Comparison of ENCODE assay signal across 18 mouse cellular contexts in genomic region chr8:8919040-8919439, GRCm38 (mm10).
DNase-seq lines count a peak whose midpoint lies in the region; ATAC-seq and TF ChIP-seq lines count a peak whose summit lies in the region.
"Had no signal": no experiment of that assay in that cellular context is flagged by ENCODE, and none has a peak within 500 bp of the region (broad histone marks: within the 10 kb centered on the region; RNA-seq: fewer than 3 reads in every experiment).

No protein-coding gene starts in this region.

- WGBS in hindbrain, embryonic 10.5 days, result 58% methylated on average over 9 of the region's 9 CpGs
- WGBS in hindbrain, postnatal 0 days, result 44% methylated on average over 9 of the region's 9 CpGs
- WGBS in midbrain, embryonic 13.5 days, result 35% methylated on average over 9 of the region's 9 CpGs
- 29% methylated on average over 9 of the region's 9 CpGs for WGBS in midbrain, embryonic 14.5 days
- 72% methylated on average over 9 of the region's 9 CpGs for WGBS in embryonic facial prominence, embryonic 10.5 days

- H3K36me3 ChIP-seq in hindbrain, embryonic 10.5 days, result peaks cover 3% of the 10 kb centered on the region; the same call in 1 of the 2 replicates
- H3K36me3 ChIP-seq in hindbrain, postnatal 0 days (ENCODE audit: insufficient read depth, low read length), result no peaks in the 10 kb centered on the region
- H3K36me3 ChIP-seq in midbrain, embryonic 13.5 days, result no peaks in the 10 kb centered on the region
- H3K36me3 ChIP-seq in midbrain, embryonic 14.5 days (ENCODE audit: control insufficient read depth, insufficient read depth, low read length), result no peaks in the 10 kb centered on the region
- H3K36me3 ChIP-seq in embryonic facial prominence, embryonic 10.5 days (replicated peaks), result no peaks in the 10 kb centered on the region
- H3K36me3 ChIP-seq: embryonic facial prominence, embryonic 12.5 days had no signal

- ATAC-seq in hindbrain, postnatal 0 days, result no peak
- ATAC-seq in midbrain, embryonic 13.5 days, result no peak
- ATAC-seq in midbrain, embryonic 14.5 days (ENCODE audit: low FRiP score, low TSS enrichment), result no peak
- ATAC-seq: forebrain, embryonic 13.5 days; forebrain, postnatal 0 days; intestine, embryonic 16.5 days had no signal

- no peak overlapping the region for H3K4me3 ChIP-seq in gastrocnemius, adult 2 months
- H3K4me3 ChIP-seq in hindbrain, embryonic 10.5 days, result no peak overlapping the region
- H3K4me3 ChIP-seq in hindbrain, postnatal 0 days (ENCODE audit: low read length), result no peak overlapping the region
- H3K4me3 ChIP-seq in midbrain, embryonic 13.5 days (replicated peaks), result no peak overlapping the region
- no peak overlapping the region for H3K4me3 ChIP-seq in midbrain, embryonic 14.5 days (replicated peaks; ENCODE audit: low read depth, low read length)
- no peak overlapping the region for H3K4me3 ChIP-seq in embryonic facial prominence, embryonic 10.5 days
- H3K4me3 ChIP-seq: embryonic facial prominence, embryonic 12.5 days; forebrain, embryonic 13.5 days had no signal

- H3K4me1 ChIP-seq in hindbrain, embryonic 10.5 days (replicated peaks), result peaks cover 37% of the 10 kb centered on the region
- H3K4me1 ChIP-seq in hindbrain, postnatal 0 days (ENCODE audit: insufficient read depth, low read length), result no peaks in the 10 kb centered on the region
- peaks cover 17% of the 10 kb centered on the region for H3K4me1 ChIP-seq in midbrain, embryonic 13.5 days (replicated peaks)
- H3K4me1 ChIP-seq in midbrain, embryonic 14.5 days (ENCODE audit: control insufficient read depth, insufficient read depth, low read length), result peaks cover 13% of the 10 kb centered on the region
- H3K4me1 ChIP-seq in embryonic facial prominence, embryonic 10.5 days, result peaks cover 13% of the 10 kb centered on the region
- H3K4me1 ChIP-seq: embryonic facial prominence, embryonic 12.5 days had no signal

- no peak for DNase-seq in gastrocnemius, adult 2 months
- no peak for DNase-seq in gastrocnemius, postnatal 4 days (ENCODE audit: low spot score in 2 of 2)
- no peak for DNase-seq in hindbrain, embryonic 10.5 days (ENCODE audit: low spot score)
- no peak for DNase-seq in hindbrain, postnatal 0 days (ENCODE audit: low spot score)
- DNase-seq in midbrain, embryonic 14.5 days, result no peak
- no peak for DNase-seq in embryonic facial prominence, embryonic 10.5 days (ENCODE audit: low spot score)
- DNase-seq in urinary bladder, postnatal 25 days (ENCODE audit: low spot score), result no peak
- DNase-seq: adrenal gland, adult 2 months; adrenal gland, postnatal 25 days; cerebellum, adult 2 months; cerebellum, postnatal 14 days; forebrain, postnatal 0 days; gastrocnemius, postnatal 25 days had no signal

- no peak for TF ChIP-seq CTCF in gastrocnemius, adult 2 months (IDR thresholded peaks at IDR 0.05)
- no peak for TF ChIP-seq CTCF in hindbrain, postnatal 0 days (IDR thresholded peaks at IDR 0.05; ENCODE audit: low read depth)

- peaks cover 18% of the 10 kb centered on the region for H3K9me3 ChIP-seq in hindbrain, embryonic 10.5 days
- peaks cover 8% of the 10 kb centered on the region; the same call in 1 of the 2 replicates for H3K9me3 ChIP-seq in hindbrain, postnatal 0 days (ENCODE audit: low read length)
- peaks cover 9% of the 10 kb centered on the region; the same call in 1 of the 2 replicates for H3K9me3 ChIP-seq in midbrain, embryonic 13.5 days
- H3K9me3 ChIP-seq in midbrain, embryonic 14.5 days (ENCODE audit: control insufficient read depth, low read length), result peaks cover 18% of the 10 kb centered on the region
- peaks cover 13% of the 10 kb centered on the region for H3K9me3 ChIP-seq in embryonic facial prominence, embryonic 10.5 days

- peak overlapping the region; percentile 60; the same call in 1 of the 2 replicates for H3K27ac ChIP-seq in gastrocnemius, adult 2 months
- H3K27ac ChIP-seq in hindbrain, embryonic 10.5 days, result peak overlapping the region; percentile 82
- H3K27ac ChIP-seq in hindbrain, postnatal 0 days, result no peak overlapping the region
- H3K27ac ChIP-seq in midbrain, embryonic 13.5 days, result no peak overlapping the region
- no peak overlapping the region for H3K27ac ChIP-seq in midbrain, embryonic 14.5 days (replicated peaks; ENCODE audit: low read depth, low read length)
- H3K27ac ChIP-seq in embryonic facial prominence, embryonic 10.5 days (replicated peaks), result peak overlapping the region; percentile 24; the same call in 1 of the 2 replicates
- H3K27ac ChIP-seq: embryonic facial prominence, embryonic 12.5 days; forebrain, embryonic 13.5 days; hindbrain, embryonic 14.5 days had no signal

- no peak overlapping the region for H3K9ac ChIP-seq in hindbrain, postnatal 0 days (replicated peaks; ENCODE audit: low read length)
- no peak overlapping the region for H3K9ac ChIP-seq in midbrain, embryonic 13.5 days (replicated peaks)
- no peak overlapping the region for H3K9ac ChIP-seq in midbrain, embryonic 14.5 days (replicated peaks; ENCODE audit: low read length)
- H3K9ac ChIP-seq: embryonic facial prominence, embryonic 12.5 days; forebrain, embryonic 13.5 days; forebrain, postnatal 0 days; hindbrain, embryonic 14.5 days had no signal

- H3K27me3 ChIP-seq in hindbrain, embryonic 10.5 days (ENCODE audit: insufficient read depth, poor library complexity, severe bottlenecking), result no peaks in the 10 kb centered on the region
- H3K27me3 ChIP-seq in hindbrain, postnatal 0 days (ENCODE audit: insufficient read depth, low read length), result no peaks in the 10 kb centered on the region
- no peaks in the 10 kb centered on the region for H3K27me3 ChIP-seq in midbrain, embryonic 13.5 days
- H3K27me3 ChIP-seq in midbrain, embryonic 14.5 days (ENCODE audit: control insufficient read depth, insufficient read depth, low read length), result no peaks in the 10 kb centered on the region
- no peaks in the 10 kb centered on the region for H3K27me3 ChIP-seq in embryonic facial prominence, embryonic 10.5 days (replicated peaks; ENCODE audit: low read depth, poor library complexity, severe bottlenecking)
- H3K27me3 ChIP-seq: embryonic facial prominence, embryonic 12.5 days; forebrain, embryonic 13.5 days had no signal

- no peak overlapping the region for H3K4me2 ChIP-seq in hindbrain, postnatal 0 days (ENCODE audit: low read depth, low read length)
- 0 out of 2 replicates have a peak overlapping the region, but pooled peaks have one; percentile 9 for H3K4me2 ChIP-seq in midbrain, embryonic 13.5 days (replicated peaks)
- H3K4me2 ChIP-seq in midbrain, embryonic 14.5 days (ENCODE audit: low read length), result no peak overlapping the region
- H3K4me2 ChIP-seq: embryonic facial prominence, embryonic 12.5 days; forebrain, embryonic 13.5 days; hindbrain, embryonic 14.5 days had no signal

- intact Hi-C loops in gastrocnemius, adult 2 months (cut with DNase I), result no loop called here

Comparison
In these comparisons a context has a peak if more than half of its experiments do, and no peak if none do; other contexts are left out.
1. H3K27ac ChIP-seq: peak in gastrocnemius, adult 2 months (single experiment), hindbrain, embryonic 10.5 days (single experiment) and embryonic facial prominence, embryonic 10.5 days (single experiment); none in hindbrain, postnatal 0 days (single experiment), midbrain, embryonic 13.5 days (single experiment) and midbrain, embryonic 14.5 days (single experiment).